In the genomic region with DNA sequence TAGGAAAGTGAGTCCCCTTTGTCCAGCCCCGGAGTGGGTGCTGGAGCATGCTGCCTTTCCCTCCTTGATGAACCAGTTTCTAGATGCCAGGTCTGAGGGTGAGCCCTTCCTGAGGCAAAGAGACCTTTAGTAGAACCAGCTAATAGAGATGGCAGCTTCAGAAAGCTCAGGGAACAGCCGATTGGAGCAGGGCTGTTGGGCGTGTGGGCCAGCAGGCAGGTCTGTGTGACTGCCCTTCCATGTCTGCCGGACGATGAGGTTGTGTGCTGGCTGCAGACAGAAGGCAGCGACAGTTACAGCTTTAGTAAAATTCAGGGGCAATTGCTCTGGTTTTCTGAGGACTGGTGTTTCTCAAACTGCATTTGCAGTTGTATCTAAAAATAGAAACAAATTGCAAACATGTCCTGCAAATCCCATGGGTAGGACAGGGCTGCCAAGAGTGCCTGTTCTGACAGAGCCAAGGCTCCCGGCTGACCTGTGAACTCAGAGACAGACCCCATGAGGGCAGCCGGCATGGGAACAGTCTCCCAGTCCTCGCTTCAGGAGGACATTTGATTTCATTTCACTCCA, we compare ENCODE assay signal across 8 mouse cellular contexts. TPM values are rescaled to one million over a fixed set of nuclear protein-coding genes. Genes with fewer than 3 reads are reported as not detected.
DNase-seq lines count a peak whose midpoint lies in the region; ATAC-seq and TF ChIP-seq lines count a peak whose summit lies in the region.
"Had no signal": no experiment of that assay in that cellular context is flagged by ENCODE, and none has a peak within 500 bp of the region (broad histone marks: within the 10 kb centered on the region; RNA-seq: fewer than 3 reads in every experiment).

No protein-coding gene starts in this region.

- peak overlapping the region; percentile 50; the same call in 1 of the 2 replicates for H3K9ac ChIP-seq in limb, embryonic 13.5 days
- H3K9ac ChIP-seq in stomach, postnatal 0 days (ENCODE audit: low read length) = peak overlapping the region; percentile 35

- no peak overlapping the region for H3K4me3 ChIP-seq in limb, embryonic 13.5 days
- no peak overlapping the region for H3K4me3 ChIP-seq in stomach, postnatal 0 days (ENCODE audit: low read depth, low read length)

- TF ChIP-seq CTCF in stomach, postnatal 0 days (IDR thresholded peaks at IDR 0.05; ENCODE audit: low read depth) = no peak

- ATAC-seq in limb, embryonic 13.5 days (ENCODE audit: low FRiP score, low read depth) = no peak
- ATAC-seq in stomach, postnatal 0 days (ENCODE audit: low FRiP score, low TSS enrichment) = no peak

- no peak for TF ChIP-seq EP300 in stomach, postnatal 0 days (optimal IDR thresholded peaks at IDR 0.05)

- peak overlapping the region; percentile 52; the same call in 1 of the 2 replicates for H3K27ac ChIP-seq in limb, embryonic 13.5 days
- peak overlapping the region; percentile 59 for H3K27ac ChIP-seq in stomach, postnatal 0 days (replicated peaks)
- H3K27ac ChIP-seq: macrophage had no signal

- DNase-seq in adrenal gland, postnatal 14 days = peak; percentile 79
- DNase-seq in fibroblast of lung, adult 2 months (ENCODE audit: low read depth) = peak; percentile 27
- DNase-seq in heart, postnatal 4 days = peak; percentile 73
- no peak for DNase-seq in stomach, postnatal 0 days (ENCODE audit: low spot score)
- no peak for DNase-seq in spleen, adult 12 weeks (ENCODE audit: low spot score)
- no peak for DNase-seq in thymus, postnatal 10 days (ENCODE audit: low spot score in 2 of 2)

- H3K4me2 ChIP-seq in limb, embryonic 13.5 days (replicated peaks) = peak overlapping the region; percentile 45
- no peak overlapping the region; the same call in 1 of the 2 replicates for H3K4me2 ChIP-seq in stomach, postnatal 0 days (replicated peaks; ENCODE audit: low read depth)

- H3K9me3 ChIP-seq in limb, embryonic 13.5 days = no peaks in the 10 kb centered on the region
- no peaks in the 10 kb centered on the region for H3K9me3 ChIP-seq in stomach, postnatal 0 days (ENCODE audit: control insufficient read depth, low read length)

- 20% methylated on average over 9 of the region's 9 CpGs for WGBS in limb, embryonic 13.5 days
- 29% methylated on average over 9 of the region's 9 CpGs for WGBS in stomach, postnatal 0 days

- H3K36me3 ChIP-seq in limb, embryonic 13.5 days = no peaks in the 10 kb centered on the region; the same call in 1 of the 2 replicates
- H3K36me3 ChIP-seq in stomach, postnatal 0 days (ENCODE audit: control insufficient read depth, insufficient read depth, low read length) = no peaks in the 10 kb centered on the region

- peaks cover 50% of the 10 kb centered on the region for H3K4me1 ChIP-seq in limb, embryonic 13.5 days
- no peaks in the 10 kb centered on the region for H3K4me1 ChIP-seq in stomach, postnatal 0 days (replicated peaks; ENCODE audit: control insufficient read depth, insufficient read depth)

- no peaks in the 10 kb centered on the region for H3K27me3 ChIP-seq in limb, embryonic 13.5 days
- no peaks in the 10 kb centered on the region for H3K27me3 ChIP-seq in stomach, postnatal 0 days (ENCODE audit: control insufficient read depth, insufficient read depth, low read length)

RNA-seq across cellular contexts. Expression of gene Bend3, which starts 4.9 kb away (rescaled TPM):
- 7.0 and 7.2 TPM in 2 replicates for total RNA-seq in adrenal gland, postnatal 14 days (2021)
- total RNA-seq in heart, postnatal 4 days (2021) = 10 to 100 TPM; 13.8 to 15.2 TPM
- polyA plus RNA-seq in limb, embryonic 13.5 days (2015; fragmentation: Nextera tagmentation; extraction: Ambion mirVana) = 4.8 and 5.1 TPM in 2 replicates
- 0.61 and 0.97 TPM in 2 replicates for polyA plus RNA-seq in stomach, postnatal 0 days (2015; fragmentation: Nextera tagmentation; extraction: Ambion mirVana)

RNA-seq across cellular contexts. Expression of gene Gm9803, which starts 40.4 kb away (rescaled TPM):
- total RNA-seq in adrenal gland, postnatal 14 days (2021) = 19.7 and 21.9 TPM in 2 replicates
- total RNA-seq in heart, postnatal 4 days (2021) = 1 to 10 TPM; 5.8 to 6.4 TPM
- 13.7 and 19.6 TPM in 2 replicates for polyA plus RNA-seq in limb, embryonic 13.5 days (2015; fragmentation: Nextera tagmentation; extraction: Ambion mirVana)
- polyA plus RNA-seq in stomach, postnatal 0 days (2015; fragmentation: Nextera tagmentation; extraction: Ambion mirVana) = 14.3 and 14.8 TPM in 2 replicates

RNA-seq across cellular contexts. Expression of gene 1700021F05Rik, which starts 57.3 kb away (rescaled TPM):
- total RNA-seq in adrenal gland, postnatal 14 days (2021) = 94.0 and 99.4 TPM in 2 replicates
- 10 to 100 TPM; 89.9 to 94.5 TPM for total RNA-seq in heart, postnatal 4 days (2021)
- 53.8 and 56.2 TPM in 2 replicates for polyA plus RNA-seq in limb, embryonic 13.5 days (2015; fragmentation: Nextera tagmentation; extraction: Ambion mirVana)
- polyA plus RNA-seq in stomach, postnatal 0 days (2015; fragmentation: Nextera tagmentation; extraction: Ambion mirVana) = 47.0 and 48.9 TPM in 2 replicates

Comparison
In these comparisons a context has a peak if more than half of its experiments do, and no peak if none do; other contexts are left out.
1. DNase-seq: peak in adrenal gland, postnatal 14 days (single experiment), fibroblast of lung, adult 2 months (single experiment) and heart, postnatal 4 days (single experiment); none in stomach, postnatal 0 days (single experiment), spleen, adult 12 weeks (single experiment) and thymus, postnatal 10 days (0 of 2).